Mouse (Mus musculus) limb, embryonic 14.5 days (tissue): ENCODE results near the gene Safb. TPM values are rescaled to one million over a fixed set of nuclear protein-coding genes. Genes with fewer than 3 reads are reported as not detected.

Experiments
- ATAC-seq: fragments of 200-750 bp; cut with Nextera tagmentation; 2 replicates; pipeline ENCODE4 v1.8.0; 2017; ENCODE audit warnings: low read depth, moderate number of reproducible peaks, moderate TSS enrichment; ENCODE audit not compliant: low FRiP score
- DNase-seq: peaks from one replicate; pipeline ENCODE4 v3.0.0-alpha.2; 2015; ENCODE audit warnings: low spot score
- H3K27ac ChIP-seq: fragments of 300-500 bp; sonication (generic); replicated peaks from 2 replicates; pipeline ENCODE4 v1.5.1; 2014; ENCODE audit warnings: low read depth, mild to moderate bottlenecking, low read length, moderate library complexity, mixed read lengths
- H3K27me3 ChIP-seq: fragments of 300-500 bp; sonication (generic); 2 replicates; pipeline ENCODE4 v1.6.1; 2014; ENCODE audit warnings: low read length, mixed read lengths; ENCODE audit not compliant: control insufficient read depth, insufficient read depth
- H3K36me3 ChIP-seq: fragments of 300-500 bp; sonication (generic); 2 replicates; pipeline ENCODE4 v1.6.1; 2014; ENCODE audit warnings: mild to moderate bottlenecking, low read length, moderate library complexity, mixed read lengths; ENCODE audit not compliant: control insufficient read depth, insufficient read depth
- H3K4me1 ChIP-seq: fragments of 300-500 bp; sonication (generic); 2 replicates; pipeline ENCODE4 v1.6.1; 2014; ENCODE audit warnings: antibody characterized with exemption, low read length, mixed read lengths; ENCODE audit not compliant: control insufficient read depth, insufficient read depth
- H3K4me2 ChIP-seq: fragments of 300-500 bp; sonication (generic); replicated peaks from 2 replicates; pipeline ENCODE4 v1.6.1; 2014; ENCODE audit warnings: low read depth, mild to moderate bottlenecking, low read length, moderate library complexity; ENCODE audit not compliant: severe bottlenecking
- H3K4me3 ChIP-seq: fragments of 300-500 bp; sonication (generic); replicated peaks from 2 replicates; pipeline ENCODE4 v1.5.1; 2014; ENCODE audit warnings: low read length
- H3K9ac ChIP-seq: fragments of 300-500 bp; sonication (generic); 2 replicates; pipeline ENCODE4 v1.6.1; 2014; ENCODE audit warnings: mild to moderate bottlenecking, low read depth, low read length, moderate library complexity; ENCODE audit not compliant: severe bottlenecking
- H3K9me3 ChIP-seq: fragments of 300-500 bp; sonication (generic); 2 replicates; pipeline ENCODE4 v1.6.1; 2016; ENCODE audit warnings: low read length; ENCODE audit not compliant: control insufficient read depth
- POLR2A ChIP-seq: fragments of 200-500 bp; IDR thresholded peaks from 2 replicates; pipeline ENCODE4 v1.8.0; 2012; ENCODE audit warnings: inconsistent platforms, mild to moderate bottlenecking, moderate library complexity, borderline replicate concordance; ENCODE audit not compliant: insufficient read depth, insufficient read length; ENCODE audit errors: extremely low read depth
- WGBS: fragments of 180-500 bp; shearing (Covaris S2); extraction: QIAGEN DNeasy Blood & Tissue Kit; methylation state at CpG from one replicate; pipeline ENCODE4 v1.1.7; 2014; 5-methylcytosine and 5-hydroxymethylcytosine counted together
- polyA plus RNA-seq, 2 experiments: library from polyadenylated mRNA; depleted of rRNA in 1 of 2; stranded (reverse) in 1 of 2; unstranded in 1 of 2; fragments of >200 nt; fragmentation: Nextera tagmentation in 1 of 2; extraction: Ambion mirVana in 1 of 2; gene quantifications; 2 replicates each; pipeline versions ENCODE4 v1.2.1 to v1.2.3; 2012 to 2014

Safb gene
- polyA plus RNA-seq, 2 experiments = 71.8 to 169 TPM

DNA sequence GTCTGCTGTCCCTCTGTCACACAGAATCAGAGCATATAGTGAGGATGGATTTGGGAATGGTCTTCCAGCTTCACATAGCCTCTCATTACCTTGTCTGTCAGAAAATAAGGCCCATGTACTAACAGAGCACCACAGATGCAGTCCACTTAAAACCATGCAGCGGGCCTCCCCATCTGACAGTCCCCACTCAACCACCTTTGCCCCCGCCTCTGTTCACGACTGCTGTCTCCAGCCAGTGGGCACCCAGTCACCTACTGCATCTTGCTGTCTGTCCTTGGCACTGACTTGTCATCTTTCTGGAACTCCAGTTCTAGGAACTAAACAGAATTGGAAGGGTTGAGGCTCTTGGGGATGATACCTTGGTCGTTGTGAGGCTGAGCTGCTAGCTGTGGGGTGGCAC, 4.3 kb downstream of the Safb start:
- Histone ChIP-seq H3K27me3 (no peaks in the 10 kb centered on the region), H3K9me3 (no peaks in the 10 kb centered on the region), H3K27ac (no peak overlapping the region), H3K4me3 (no peak overlapping the region), H3K9ac (no peak overlapping the region), H3K36me3 (peaks cover 75% of the 10 kb centered on the region), H3K4me1 (peaks cover 15% of the 10 kb centered on the region), H3K4me2 (no peak overlapping the region)
- no peak for TF ChIP-seq POLR2A
- WGBS = 96% methylated on average over 4 of the region's 4 CpGs
- ATAC-seq (no peak), DNase-seq (no peak)

DNA sequence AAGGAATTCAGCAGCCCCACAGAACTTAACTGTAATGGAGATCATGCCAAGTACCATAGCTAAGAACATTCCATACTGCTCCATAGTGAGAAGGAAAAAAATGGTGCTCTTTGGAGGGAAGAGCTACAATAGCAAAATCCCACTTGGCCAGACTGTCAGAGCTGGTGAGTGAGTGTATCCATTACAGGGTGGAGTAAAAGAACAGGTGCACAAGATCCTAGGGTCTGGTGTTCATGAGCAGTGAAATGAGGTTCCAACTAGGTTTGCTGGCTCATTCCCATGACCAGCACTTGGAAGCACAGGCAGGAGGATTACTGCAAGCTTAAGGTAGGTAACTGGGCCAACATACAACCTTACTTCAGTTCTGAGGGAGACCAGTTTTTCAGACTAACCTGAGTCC, 7.9 kb downstream of the Safb start:
- no peaks in the 10 kb centered on the region for H3K27me3 ChIP-seq
- ATAC-seq = no peak
- TF ChIP-seq POLR2A = no peak
- H3K4me2 ChIP-seq = no peak overlapping the region
- no peak for DNase-seq
- no peak overlapping the region for H3K4me3 ChIP-seq
- H3K27ac ChIP-seq = no peak overlapping the region
- H3K4me1 ChIP-seq = peaks cover under 1% of the 10 kb centered on the region; the same call in 1 of the 2 replicates
- H3K9me3 ChIP-seq = no peaks in the 10 kb centered on the region
- H3K9ac ChIP-seq = no peak overlapping the region
- H3K36me3 ChIP-seq = peaks cover 97% of the 10 kb centered on the region

DNA sequence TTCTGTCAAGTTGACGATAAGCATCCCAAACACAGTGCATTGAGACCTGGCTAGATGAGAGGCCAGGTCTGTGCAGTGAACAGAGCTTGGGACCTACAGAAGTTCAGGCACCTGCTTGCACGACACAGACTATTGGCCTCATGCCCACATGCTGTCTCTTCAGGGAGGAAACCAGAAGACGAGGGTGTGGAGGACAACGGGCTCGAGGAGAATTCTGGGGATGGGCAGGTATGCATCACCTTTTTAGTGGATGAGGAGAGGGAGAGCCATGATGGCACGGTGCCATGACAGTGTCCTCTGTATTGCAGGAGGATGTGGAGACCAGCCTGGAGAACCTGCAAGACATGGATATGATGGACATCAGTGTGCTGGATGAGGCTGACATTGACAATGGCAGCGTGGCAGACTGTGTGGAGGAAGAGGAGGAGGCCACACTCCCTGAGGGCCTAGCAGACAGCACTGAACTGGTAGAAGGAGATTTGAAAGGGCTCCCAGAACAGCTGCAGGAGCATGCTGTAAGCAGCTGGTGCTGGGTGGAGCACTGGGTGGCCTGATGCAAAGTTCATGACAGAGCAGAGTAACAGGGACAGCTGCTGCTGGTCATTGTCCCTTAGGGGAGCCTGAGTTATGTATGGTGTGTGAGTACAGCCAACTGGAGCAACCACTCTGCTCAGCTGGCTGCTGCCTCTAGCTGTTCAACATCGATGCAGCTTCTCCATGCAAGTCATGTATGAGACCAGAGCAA, 9.1 kb downstream of the Safb start:
- H3K9me3 ChIP-seq = no peaks in the 10 kb centered on the region
- no peaks in the 10 kb centered on the region for H3K27me3 ChIP-seq
- no peaks in the 10 kb centered on the region for H3K4me1 ChIP-seq
- ATAC-seq (peak; percentile 85), DNase-seq (peak; percentile 61)
- 87% methylated on average over 8 of the region's 8 CpGs for WGBS
- H3K4me3 ChIP-seq = no peak overlapping the region
- no peak overlapping the region for H3K27ac ChIP-seq
- peaks cover 93% of the 10 kb centered on the region for H3K36me3 ChIP-seq
- H3K4me2 ChIP-seq = no peak overlapping the region
- H3K9ac ChIP-seq = no peak overlapping the region
- TF ChIP-seq POLR2A = no peak

DNA sequence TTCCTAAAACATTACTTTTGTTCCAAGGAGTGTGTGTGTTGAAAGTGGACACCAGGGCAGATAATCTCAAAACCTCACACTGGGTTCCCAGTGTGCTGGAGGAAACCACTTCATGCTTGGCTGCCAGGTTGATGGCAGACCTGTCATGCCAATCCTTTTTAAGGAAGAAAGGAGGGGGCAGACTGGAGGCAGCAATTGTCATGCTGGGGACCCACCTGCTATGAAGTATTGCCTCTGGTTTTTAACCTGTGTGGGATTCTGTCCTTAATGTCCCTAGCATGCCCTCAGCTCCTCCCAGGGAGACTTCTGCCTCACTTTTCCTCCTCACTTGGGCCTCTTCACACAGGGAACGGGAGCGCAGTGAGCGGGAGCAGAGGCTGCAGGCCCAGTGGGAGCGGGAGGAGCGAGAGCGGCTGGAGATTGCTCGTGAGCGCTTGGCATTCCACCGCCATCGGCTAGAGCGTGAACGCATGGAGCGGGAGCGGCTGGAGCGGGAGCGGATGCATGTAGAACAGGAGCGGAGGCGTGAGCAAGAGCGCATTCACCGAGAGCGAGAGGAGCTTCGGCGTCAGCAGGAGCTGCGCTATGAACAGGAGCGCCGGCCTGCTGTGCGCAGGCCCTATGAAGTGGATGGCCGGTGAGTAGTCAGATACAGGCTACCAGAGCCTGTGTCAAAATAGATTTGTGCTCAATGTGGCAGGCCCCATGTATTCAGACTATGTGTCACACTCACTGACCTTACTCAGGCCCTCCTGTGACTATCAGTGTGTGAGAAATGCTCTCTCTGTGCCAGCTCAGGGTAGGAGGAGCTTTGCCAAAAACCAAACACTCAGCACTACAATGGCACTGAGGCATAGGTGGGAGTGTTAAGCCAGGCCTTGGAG, 18.8 kb downstream of the Safb start:
- no peak for ATAC-seq
- peaks cover 2% of the 10 kb centered on the region; the same call in 1 of the 2 replicates for H3K4me1 ChIP-seq
- DNase-seq = no peak
- H3K36me3 ChIP-seq = peaks cover 85% of the 10 kb centered on the region
- H3K9me3 ChIP-seq = no peaks in the 10 kb centered on the region
- no peak overlapping the region for H3K4me3 ChIP-seq
- TF ChIP-seq POLR2A = no peak
- H3K27me3 ChIP-seq = no peaks in the 10 kb centered on the region
- H3K9ac ChIP-seq = no peak overlapping the region
- no peak overlapping the region for H3K27ac ChIP-seq
- no peak overlapping the region for H3K4me2 ChIP-seq
- 96% methylated on average over 28 of the region's 28 CpGs for WGBS

DNA sequence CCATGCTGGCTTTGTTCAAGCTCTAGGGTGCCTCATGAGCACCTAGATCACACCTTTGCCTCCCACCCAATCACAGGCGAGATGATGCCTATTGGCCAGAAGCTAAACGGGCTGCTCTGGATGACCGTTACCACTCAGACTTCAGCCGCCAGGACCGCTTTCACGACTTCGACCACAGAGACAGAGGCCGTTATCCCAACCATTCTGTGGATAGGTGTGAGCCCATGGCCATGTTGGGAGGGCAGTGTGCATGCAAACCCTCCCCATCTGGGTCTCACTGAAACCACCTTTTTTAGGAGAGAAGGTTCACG, 19.4 kb downstream of the Safb start:
- H3K27me3 ChIP-seq = no peaks in the 10 kb centered on the region
- H3K9me3 ChIP-seq = no peaks in the 10 kb centered on the region
- peaks cover 85% of the 10 kb centered on the region for H3K36me3 ChIP-seq
- no peak overlapping the region for H3K9ac ChIP-seq
- H3K4me3 ChIP-seq = no peak overlapping the region
- H3K4me2 ChIP-seq = no peak overlapping the region
- ATAC-seq (no peak), DNase-seq (no peak)
- peaks cover 6% of the 10 kb centered on the region; the same call in 1 of the 2 replicates for H3K4me1 ChIP-seq
- no peak for TF ChIP-seq POLR2A
- WGBS = 87% methylated on average over 9 of the region's 9 CpGs
- H3K27ac ChIP-seq = no peak overlapping the region
